Mouse (Mus musculus): Measurements from ENCODE around the gene Phactr2. TPM values are rescaled to one million over a fixed set of nuclear protein-coding genes. Genes with fewer than 3 reads are reported as not detected.

Gene Phactr2
- total RNA-seq, 2 experiments from 2014 or later = 16.0 to 19.6 TPM

GRCm38 (mm10) chr10:13440292-13440691 lies 33.9 kb downstream of the Phactr2 start:
- no peak for TF ChIP-seq CTCF (IDR thresholded peaks at IDR 0.05)
- H3K27ac ChIP-seq = no peak overlapping the region
- intact Hi-C loops (cut with DNase I) = no loop called here
- DNase-seq = no peak
- H3K4me3 ChIP-seq = no peak overlapping the region

- Histone ChIP-seq H3K4me3 (no peak overlapping the region), H3K27ac (no peak overlapping the region)
- DNase-seq = no peak
- no peak for TF ChIP-seq CTCF (IDR thresholded peaks at IDR 0.05)
- intact Hi-C loops (cut with DNase I) = no loop called here
Measured at GRCm38 (mm10) chr10:13438118-13438821, 35.9 kb downstream of the Phactr2 start.

- no peak for TF ChIP-seq CTCF (IDR thresholded peaks at IDR 0.05)
- no peak for DNase-seq
- intact Hi-C loops (cut with DNase I) = no loop called here
- no peak overlapping the region for H3K27ac ChIP-seq
- H3K4me3 ChIP-seq = no peak overlapping the region
Measured at GRCm38 (mm10) chr10:13437011-13437410, 37.2 kb downstream of the Phactr2 start.

GRCm38 (mm10) chr10:13433016-13433415 lies 41.2 kb downstream of the Phactr2 start:
- Histone ChIP-seq H3K27ac (no peak overlapping the region), H3K4me3 (no peak overlapping the region)
- no peak for TF ChIP-seq CTCF (IDR thresholded peaks at IDR 0.05)
- no peak for DNase-seq
- intact Hi-C loops (cut with DNase I) = no loop called here

GRCm38 (mm10) chr10:13431641-13432540 lies 42.3 kb downstream of the Phactr2 start:
- DNase-seq = no peak
- intact Hi-C loops (cut with DNase I) = no loop called here
- H3K27ac ChIP-seq = no peak overlapping the region
- TF ChIP-seq CTCF (IDR thresholded peaks at IDR 0.05) = no peak
- H3K4me3 ChIP-seq = no peak overlapping the region

GRCm38 (mm10) chr10:13429766-13430165 lies 44.4 kb downstream of the Phactr2 start:
- intact Hi-C loops (cut with DNase I) = loop anchor here (1.0 kb wide), 2 partner anchors 343 to 413 kb away; no protein-coding TSS in a partner anchor
- peak; percentile 61 for DNase-seq
- TF ChIP-seq CTCF (IDR thresholded peaks at IDR 0.05) = peak; percentile 91
- Histone ChIP-seq H3K27ac (no peak overlapping the region), H3K4me3 (peak overlapping the region; percentile 67)

- no peak for TF ChIP-seq CTCF (IDR thresholded peaks at IDR 0.05)
- Histone ChIP-seq H3K27ac (no peak overlapping the region), H3K4me3 (peak overlapping the region; percentile 67)
- DNase-seq = peak; percentile 46
- intact Hi-C loops (cut with DNase I) = loop anchor here (1.0 kb wide), 2 partner anchors 343 to 413 kb away; no protein-coding TSS in a partner anchor
Measured at GRCm38 (mm10) chr10:13429240-13429639, 45.0 kb downstream of the Phactr2 start.

- H3K4me3 ChIP-seq = no peak overlapping the region
- no peak for TF ChIP-seq CTCF (IDR thresholded peaks at IDR 0.05)
- H3K27ac ChIP-seq = no peak overlapping the region
- intact Hi-C loops (cut with DNase I) = no loop called here
- no peak for DNase-seq
Measured at GRCm38 (mm10) chr10:13428536-13428935, 45.7 kb downstream of the Phactr2 start.

- Histone ChIP-seq H3K27ac (no peak overlapping the region), H3K4me3 (no peak overlapping the region)
- intact Hi-C loops (cut with DNase I) = no loop called here
- no peak for DNase-seq
- no peak for TF ChIP-seq CTCF (IDR thresholded peaks at IDR 0.05)
Measured at GRCm38 (mm10) chr10:13427599-13427998, 46.6 kb downstream of the Phactr2 start.

GRCm38 (mm10) chr10:13425198-13425597 lies 49.0 kb downstream of the Phactr2 start:
- peak; percentile 65 for DNase-seq
- intact Hi-C loops (cut with DNase I) = no loop called here
- TF ChIP-seq CTCF (IDR thresholded peaks at IDR 0.05) = no peak
- Histone ChIP-seq H3K4me3 (peak overlapping the region; percentile 42), H3K27ac (no peak overlapping the region)

GRCm38 (mm10) chr10:13424508-13424907 lies 49.7 kb downstream of the Phactr2 start:
- no peak for DNase-seq
- intact Hi-C loops (cut with DNase I) = no loop called here

GRCm38 (mm10) chr10:13424015-13424414 lies 50.2 kb downstream of the Phactr2 start:
- Histone ChIP-seq H3K27ac (no peak overlapping the region), H3K4me3 (no peak overlapping the region)
- intact Hi-C loops (cut with DNase I) = no loop called here
- DNase-seq = no peak
- no peak for TF ChIP-seq CTCF (IDR thresholded peaks at IDR 0.05)

More at GRCm38 (mm10) chr10:13424508-13424907, 49.7 kb downstream of the Phactr2 start:
- TF ChIP-seq CTCF (IDR thresholded peaks at IDR 0.05) = no peak
- no peak overlapping the region for H3K4me3 ChIP-seq
- H3K27ac ChIP-seq = no peak overlapping the region

GRCm38 (mm10) chr10:13422121-13422520 lies 52.1 kb downstream of the Phactr2 start:
- TF ChIP-seq CTCF (IDR thresholded peaks at IDR 0.05) = no peak
- intact Hi-C loops (cut with DNase I) = no loop called here
- H3K27ac ChIP-seq = no peak overlapping the region
- DNase-seq = no peak
- H3K4me3 ChIP-seq = no peak overlapping the region

Measured in gastrocnemius, adult 2 months (tissue).